9 mouse cellular contexts compared by ENCODE assay signal in genomic region chr1:91457116-91457515, GRCm38 (mm10). TPM values are rescaled to one million over a fixed set of nuclear protein-coding genes. Genes with fewer than 3 reads are reported as not detected.
DNase-seq lines count a peak whose midpoint lies in the region; ATAC-seq lines count a peak whose summit lies in the region.
"Had no signal": no experiment of that assay in that cellular context is flagged by ENCODE, and none has a peak within 500 bp of the region (broad histone marks: within the 10 kb centered on the region; RNA-seq: fewer than 3 reads in every experiment).

No protein-coding gene starts in this region.

- H3K9ac ChIP-seq in kidney, embryonic 14.5 days (ENCODE audit: low read depth, low read length) = no peak overlapping the region; the same call in 1 of the 2 replicates
- H3K9ac ChIP-seq in intestine, embryonic 15.5 days = no peak overlapping the region

- peaks cover 56% of the 10 kb centered on the region for H3K4me1 ChIP-seq in kidney, embryonic 14.5 days (ENCODE audit: control insufficient read depth, insufficient read depth, low read length)
- H3K4me1 ChIP-seq in intestine, embryonic 15.5 days (replicated peaks) = peaks cover 62% of the 10 kb centered on the region

- peak; percentile 31 to 75 for DNase-seq in adrenal gland, adult (ENCODE audit: inconsistent age in 2 of 2, low spot score in 1 of 2)
- no peak for DNase-seq in adrenal gland, adult 8-10 months
- DNase-seq in kidney, postnatal 4 days = no peak
- peak; percentile 67 for DNase-seq in lung, postnatal 36 days
- DNase-seq in cerebellum, postnatal 36 days = no peak

- H3K4me2 ChIP-seq in kidney, embryonic 14.5 days (replicated peaks; ENCODE audit: low read depth, low read length) = no peak overlapping the region
- peak overlapping the region; percentile 77 for H3K4me2 ChIP-seq in intestine, embryonic 15.5 days (replicated peaks)

- H3K36me3 ChIP-seq in kidney, embryonic 14.5 days (ENCODE audit: control insufficient read depth, insufficient read depth, low read length) = no peaks in the 10 kb centered on the region
- H3K36me3 ChIP-seq in intestine, embryonic 15.5 days = no peaks in the 10 kb centered on the region

- H3K9me3 ChIP-seq in kidney, embryonic 14.5 days (ENCODE audit: control insufficient read depth, low read length) = no peaks in the 10 kb centered on the region
- H3K9me3 ChIP-seq in intestine, embryonic 15.5 days = no peaks in the 10 kb centered on the region

- H3K4me3 ChIP-seq in kidney, embryonic 14.5 days (ENCODE audit: low read length) = no peak overlapping the region
- peak overlapping the region; percentile 81; the same call in 1 of the 2 replicates for H3K4me3 ChIP-seq in intestine, embryonic 15.5 days (replicated peaks)

- H3K27me3 ChIP-seq in kidney, embryonic 14.5 days (ENCODE audit: control insufficient read depth, insufficient read depth, low read length) = no peaks in the 10 kb centered on the region
- H3K27me3 ChIP-seq in intestine, embryonic 15.5 days (replicated peaks) = no peaks in the 10 kb centered on the region

- ATAC-seq in kidney, embryonic 14.5 days (ENCODE audit: low FRiP score, low TSS enrichment) = no peak
- no peak for ATAC-seq in intestine, embryonic 15.5 days
- ATAC-seq in erythroid progenitor cell, adult 5-6 weeks (replicated peaks; ENCODE audit: low FRiP score, poor library complexity, severe bottlenecking) = no peak
- ATAC-seq: forebrain, embryonic 16.5 days had no signal

- peak overlapping the region; percentile 4; the same call in 1 of the 2 replicates for H3K27ac ChIP-seq in kidney, embryonic 14.5 days (ENCODE audit: low read depth, low read length)
- peak overlapping the region; percentile 95 for H3K27ac ChIP-seq in intestine, embryonic 15.5 days

- WGBS in kidney, embryonic 14.5 days = 92% methylated on average over 4 of the region's 4 CpGs
- 83% methylated on average over 4 of the region's 4 CpGs for WGBS in intestine, embryonic 15.5 days

RNA-seq across cellular contexts. Expression of gene Per2, which starts 2.0 kb away (rescaled TPM):
- 10 to 100 TPM; 42.5 to 75.0 (median 45.4) TPM for total RNA-seq in adrenal gland, adult 8-10 months (2022)
- polyA plus RNA-seq in kidney, embryonic 14.5 days (2014; fragmentation: Nextera tagmentation; extraction: Ambion mirVana) = 2.5 and 3.6 TPM in 2 replicates
- polyA plus RNA-seq in intestine, embryonic 15.5 days (2015; fragmentation: Nextera tagmentation; extraction: Ambion mirVana) = 7.8 and 7.9 TPM in 2 replicates
- 0.72 and 1.3 TPM in 2 replicates for total RNA-seq in erythroid progenitor cell, adult 5-6 weeks (2015; ENCODE audit: low replicate concordance)
- 0.45 and 0.90 TPM in 2 replicates for total RNA-seq in erythroid progenitor cell, adult 5-6 weeks (2017; ENCODE audit: low replicate concordance)

RNA-seq across cellular contexts. Expression of gene Traf3ip1, which starts 37.3 kb away (rescaled TPM):
- total RNA-seq in adrenal gland, adult 8-10 months (2022) = 10 to 100 TPM; 11.4 to 15.7 (median 12.9) TPM
- 7.6 and 7.7 TPM in 2 replicates for polyA plus RNA-seq in kidney, embryonic 14.5 days (2014; fragmentation: Nextera tagmentation; extraction: Ambion mirVana)
- 7.2 and 8.1 TPM in 2 replicates for polyA plus RNA-seq in intestine, embryonic 15.5 days (2015; fragmentation: Nextera tagmentation; extraction: Ambion mirVana)
- total RNA-seq in erythroid progenitor cell, adult 5-6 weeks (2015; ENCODE audit: low replicate concordance) = 0.84 and 3.6 TPM in 2 replicates
- total RNA-seq in erythroid progenitor cell, adult 5-6 weeks (2017; ENCODE audit: low replicate concordance) = 2.0 and 6.9 TPM in 2 replicates

RNA-seq across cellular contexts. Expression of gene Hes6, which starts 43.3 kb away (rescaled TPM):
- total RNA-seq in adrenal gland, adult 8-10 months (2022) = 100 to 1,000 TPM; 178 to 376 (median 294) TPM
- 61.1 and 65.8 TPM in 2 replicates for polyA plus RNA-seq in kidney, embryonic 14.5 days (2014; fragmentation: Nextera tagmentation; extraction: Ambion mirVana)
- polyA plus RNA-seq in intestine, embryonic 15.5 days (2015; fragmentation: Nextera tagmentation; extraction: Ambion mirVana) = 94.0 and 103 TPM in 2 replicates
- total RNA-seq in erythroid progenitor cell, adult 5-6 weeks (2015; ENCODE audit: low replicate concordance) = 1.7 and 11.2 TPM in 2 replicates
- total RNA-seq in erythroid progenitor cell, adult 5-6 weeks (2017; ENCODE audit: low replicate concordance) = 3.5 and 4.6 TPM in 2 replicates

RNA-seq across cellular contexts. Expression of gene Ilkap, which starts 58.5 kb away (rescaled TPM):
- total RNA-seq in adrenal gland, adult 8-10 months (2022) = 100 to 1,000 TPM in 3 of 4 experiments, 10 to 100 TPM in 1; 89.4 to 138 (median 108) TPM
- 130 and 136 TPM in 2 replicates for polyA plus RNA-seq in kidney, embryonic 14.5 days (2014; fragmentation: Nextera tagmentation; extraction: Ambion mirVana)
- polyA plus RNA-seq in intestine, embryonic 15.5 days (2015; fragmentation: Nextera tagmentation; extraction: Ambion mirVana) = 119 and 128 TPM in 2 replicates
- 82.2 and 110 TPM in 2 replicates for total RNA-seq in erythroid progenitor cell, adult 5-6 weeks (2015; ENCODE audit: low replicate concordance)
- total RNA-seq in erythroid progenitor cell, adult 5-6 weeks (2017; ENCODE audit: low replicate concordance) = 101 and 110 TPM in 2 replicates

Comparison
In these comparisons a context has a peak if more than half of its experiments do, and no peak if none do; other contexts are left out.
1. DNase-seq: peak in adrenal gland, adult (2 of 2) and lung, postnatal 36 days (single experiment); none in adrenal gland, adult 8-10 months (single experiment), kidney, postnatal 4 days (0 of 2) and cerebellum, postnatal 36 days (0 of 2).
2. RNA of gene Per2, which starts 2.0 kb away (total RNA-seq): 42.5 to 75.0 TPM in adrenal gland, adult 8-10 months; 0.45 to 1.3 TPM in erythroid progenitor cell, adult 5-6 weeks; every median in the first group is over 10 times any median in the second.
3. RNA of gene Hes6, which starts 43.3 kb away (total RNA-seq): 178 to 376 TPM in adrenal gland, adult 8-10 months; 1.7 to 11.2 TPM in erythroid progenitor cell, adult 5-6 weeks; every median in the first group is over 10 times any median in the second.